Mouse (Mus musculus) testis, adult 2 months (tissue): Measurements from ENCODE around the gene Nup214.

ENCODE experiments used
- CTCF ChIP-seq: fragments of 200-500 bp; IDR thresholded peaks from 2 replicates; pipeline ENCODE4 v1.5.1; 2012; ENCODE audit warnings: low read depth, mild to moderate bottlenecking, inconsistent platforms, low read length, moderate library complexity; ENCODE audit not compliant: control insufficient read depth, insufficient read depth, insufficient replicate concordance
- POLR2A ChIP-seq: fragments of 200-500 bp; IDR thresholded peaks from 2 replicates; pipeline ENCODE4 v1.6.1; 2012; ENCODE audit warnings: low read depth, mild to moderate bottlenecking, inconsistent platforms, low read length, moderate library complexity; ENCODE audit not compliant: control insufficient read depth

- TF ChIP-seq CTCF = no peak
- TF ChIP-seq POLR2A = no peak
These were observed 104.3 kb downstream of the Nup214 start for GRCm38 (mm10) chr2:32078522-32078921.
